Mouse (Mus musculus) cerebellum, adult 11-12 months (tissue): Measurements from ENCODE around the gene Camta1.

Experiments
- DNase-seq: peaks from one replicate; pipeline ENCODE4 v3.0.0; 2022

Gene Camta1

GRCm38 (mm10) chr4:151730037-151730759 lies 131.5 kb downstream of the Camta1 start:
- no peak for DNase-seq

- DNase-seq, result no peak
Measured at GRCm38 (mm10) chr4:151729116-151729515, 132.6 kb downstream of the Camta1 start.

GRCm38 (mm10) chr4:151728391-151729065 lies 133.1 kb downstream of the Camta1 start:
- DNase-seq, result no peak

GRCm38 (mm10) chr4:151726396-151726795 lies 135.3 kb downstream of the Camta1 start:
- DNase-seq, result no peak

- no peak for DNase-seq
Measured at GRCm38 (mm10) chr4:151724897-151725296, 136.8 kb downstream of the Camta1 start.

GRCm38 (mm10) chr4:151720722-151721467 lies 140.8 kb downstream of the Camta1 start:
- no peak for DNase-seq

GRCm38 (mm10) chr4:151718866-151719475 lies 142.7 kb downstream of the Camta1 start:
- DNase-seq, result no peak

GRCm38 (mm10) chr4:151717864-151718263 lies 143.8 kb downstream of the Camta1 start:
- DNase-seq, result no peak

GRCm38 (mm10) chr4:151713714-151714113 lies 148.0 kb downstream of the Camta1 start:
- no peak for DNase-seq

- no peak for DNase-seq
Measured at GRCm38 (mm10) chr4:151711406-151711805, 150.3 kb downstream of the Camta1 start.

GRCm38 (mm10) chr4:151710522-151710921 lies 151.2 kb downstream of the Camta1 start:
- DNase-seq, result no peak

- no peak for DNase-seq
Measured at GRCm38 (mm10) chr4:151709269-151709668, 152.4 kb downstream of the Camta1 start.

GRCm38 (mm10) chr4:151703069-151703735 lies 158.5 kb downstream of the Camta1 start:
- DNase-seq, result no peak

- no peak for DNase-seq
Measured at GRCm38 (mm10) chr4:151702463-151702862, 159.2 kb downstream of the Camta1 start.

GRCm38 (mm10) chr4:151695984-151696383 lies 165.7 kb downstream of the Camta1 start:
- DNase-seq, result no peak

GRCm38 (mm10) chr4:151694531-151694930 lies 167.1 kb downstream of the Camta1 start:
- no peak for DNase-seq

- DNase-seq, result no peak
Measured at GRCm38 (mm10) chr4:151694047-151694446, 167.6 kb downstream of the Camta1 start.

GRCm38 (mm10) chr4:151690041-151690440 lies 171.6 kb downstream of the Camta1 start:
- no peak for DNase-seq

GRCm38 (mm10) chr4:151688206-151688605 lies 173.5 kb downstream of the Camta1 start:
- DNase-seq, result no peak

- no peak for DNase-seq
Measured at GRCm38 (mm10) chr4:151684596-151684995, 177.1 kb downstream of the Camta1 start.

GRCm38 (mm10) chr4:151682831-151683488 lies 178.7 kb downstream of the Camta1 start:
- no peak for DNase-seq

GRCm38 (mm10) chr4:151672452-151672851 lies 189.2 kb downstream of the Camta1 start:
- DNase-seq, result no peak
